Mouse (Mus musculus) forebrain, embryonic 13.5 days (tissue): ENCODE results near the gene Pbp2. TPM values are rescaled to one million over a fixed set of nuclear protein-coding genes. Genes with fewer than 3 reads are reported as not detected.

Source experiments
- ATAC-seq: fragments of 200-750 bp; cut with Nextera tagmentation; 2 replicates; pipeline ENCODE4 v1.8.0; 2017
- H3K27ac ChIP-seq: fragments of 300-500 bp; sonication (generic); 2 replicates; pipeline ENCODE4 v1.5.1; 2015; ENCODE audit warnings: inconsistent platforms, mild to moderate bottlenecking, moderate library complexity
- H3K27me3 ChIP-seq: fragments of 300-500 bp; sonication (generic); 2 replicates; pipeline ENCODE4 v1.6.1; 2015; ENCODE audit warnings: mild to moderate bottlenecking, inconsistent platforms
- H3K36me3 ChIP-seq: fragments of 300-500 bp; sonication (generic); 2 replicates; pipeline ENCODE4 v1.6.1; 2015; ENCODE audit warnings: mild to moderate bottlenecking, inconsistent platforms; ENCODE audit not compliant: poor library complexity, severe bottlenecking
- H3K4me1 ChIP-seq: fragments of 300-500 bp; sonication (generic); 2 replicates; pipeline ENCODE4 v1.6.1; 2015; ENCODE audit warnings: inconsistent platforms
- H3K4me2 ChIP-seq: fragments of 300-500 bp; sonication (generic); 2 replicates; pipeline ENCODE4 v1.6.1; 2015; ENCODE audit warnings: inconsistent platforms, mild to moderate bottlenecking, moderate library complexity
- H3K4me3 ChIP-seq: fragments of 300-500 bp; sonication (generic); 2 replicates; pipeline ENCODE4 v1.5.1; 2015; ENCODE audit warnings: mild to moderate bottlenecking, inconsistent platforms
- H3K9ac ChIP-seq: fragments of 300-500 bp; sonication (generic); 2 replicates; pipeline ENCODE4 v1.6.1; 2015; ENCODE audit warnings: mild to moderate bottlenecking, inconsistent platforms
- H3K9me3 ChIP-seq: fragments of 300-500 bp; sonication (generic); replicated peaks from 2 replicates; pipeline ENCODE4 v1.6.1; 2016; ENCODE audit warnings: inconsistent platforms
- WGBS: fragments of 180-500 bp; shearing (Covaris S2); methylation state at CpG from one replicate; pipeline ENCODE4 v1.1.7; 2015; 5-methylcytosine and 5-hydroxymethylcytosine counted together
- polyA plus RNA-seq: library from polyadenylated mRNA; unstranded; fragments of >200 nt; fragmentation: Nextera tagmentation; extraction: Ambion mirVana; gene quantifications from 2 replicates; pipeline ENCODE4 v1.2.1, GENCODE M21; 2015

The Pbp2 gene
- polyA plus RNA-seq, 1 experiment from 2014 or later: not detected

DNA sequence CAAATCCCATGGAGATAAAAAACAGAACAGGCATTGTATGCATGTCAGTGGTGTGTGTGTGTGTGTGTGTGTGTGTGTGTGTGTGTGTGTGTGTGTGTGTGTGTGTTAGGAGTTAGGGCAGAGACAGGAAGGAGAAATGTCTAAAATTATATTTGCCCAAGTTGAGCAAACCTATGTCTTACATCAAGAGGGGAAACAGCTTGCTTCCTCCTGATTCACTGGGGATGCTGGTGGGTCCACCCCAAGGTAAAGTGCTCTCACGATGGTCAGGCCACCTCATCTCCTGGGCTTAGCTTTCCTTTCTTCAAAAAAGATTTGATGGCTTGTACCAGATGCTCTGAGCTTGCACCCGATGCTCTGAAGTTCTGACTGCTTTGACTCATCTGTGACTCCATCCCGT lies 13.9 kb upstream of the Pbp2 start:
- H3K4me1 ChIP-seq: peaks cover 7% of the 10 kb centered on the region
- no peak overlapping the region for H3K9ac ChIP-seq
- no peaks in the 10 kb centered on the region for H3K36me3 ChIP-seq
- no peaks in the 10 kb centered on the region for H3K27me3 ChIP-seq
- ATAC-seq: no peak
- H3K4me2 ChIP-seq: no peak overlapping the region
- no peaks in the 10 kb centered on the region for H3K9me3 ChIP-seq
- 87% methylated on average over 3 of the region's 3 CpGs for WGBS
- H3K27ac ChIP-seq: no peak overlapping the region
- H3K4me3 ChIP-seq: no peak overlapping the region

DNA sequence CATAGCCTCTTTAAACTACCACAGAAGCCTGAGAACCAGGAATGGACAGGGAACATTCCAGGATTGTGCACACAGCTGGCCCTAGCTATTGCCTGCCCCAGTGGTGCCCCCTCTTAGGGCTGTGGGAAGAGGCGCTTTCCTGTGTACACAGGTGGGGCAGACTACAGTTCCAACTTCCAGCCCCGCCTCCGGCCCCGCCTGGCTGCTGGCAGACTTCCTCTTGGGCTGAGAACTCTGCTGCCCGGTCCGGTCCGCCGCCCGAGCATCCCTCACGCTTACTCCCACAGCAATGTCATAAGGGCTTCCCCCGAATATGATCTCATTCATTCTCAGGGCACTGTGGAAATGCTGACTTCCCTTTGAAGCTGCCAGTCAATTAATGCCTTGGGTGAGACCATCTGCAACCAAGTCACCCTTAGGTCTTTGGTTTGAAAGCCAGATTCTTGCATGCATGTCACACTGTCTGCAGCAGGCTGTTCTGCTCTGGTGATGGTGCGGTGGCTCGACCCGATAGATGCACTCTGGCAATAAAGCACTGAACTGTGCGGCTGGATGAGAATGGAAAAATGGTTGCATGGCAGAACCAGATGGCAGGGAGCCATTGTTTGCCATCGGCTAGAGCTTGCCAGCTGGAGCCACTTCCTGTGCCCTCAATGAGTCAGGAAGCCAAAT lies 13.2 kb upstream of the Pbp2 start:
- H3K4me3 ChIP-seq: no peak overlapping the region
- H3K36me3 ChIP-seq: no peaks in the 10 kb centered on the region
- no peaks in the 10 kb centered on the region for H3K27me3 ChIP-seq
- no peak overlapping the region for H3K4me2 ChIP-seq
- no peak overlapping the region for H3K27ac ChIP-seq
- H3K4me1 ChIP-seq: peaks cover 7% of the 10 kb centered on the region
- no peak overlapping the region for H3K9ac ChIP-seq
- no peaks in the 10 kb centered on the region for H3K9me3 ChIP-seq
- WGBS: 63% methylated on average over 16 of the region's 16 CpGs
- peak; percentile 50 for ATAC-seq

DNA sequence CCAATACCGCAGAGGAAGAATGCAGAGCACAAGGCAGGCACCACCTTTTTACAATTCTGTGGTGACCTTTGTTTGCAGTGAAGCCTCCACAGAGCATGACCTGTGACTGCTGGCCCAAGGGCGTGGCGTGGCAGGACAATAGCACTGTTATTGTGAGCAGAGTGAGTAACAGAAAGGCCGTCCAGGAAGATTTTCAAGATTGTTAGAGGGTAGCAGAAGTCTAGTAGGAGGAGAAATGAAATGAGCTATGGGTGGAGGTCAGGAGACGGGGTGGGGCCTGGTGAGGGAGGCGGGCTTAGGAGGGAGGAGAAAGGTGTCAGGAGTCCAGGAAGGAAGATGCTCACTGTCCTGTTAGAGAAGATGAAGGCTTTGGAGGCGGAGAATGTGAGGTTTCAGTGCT lies 12.5 kb upstream of the Pbp2 start:
- no peak overlapping the region for H3K4me3 ChIP-seq
- no peaks in the 10 kb centered on the region for H3K36me3 ChIP-seq
- H3K4me2 ChIP-seq: no peak overlapping the region
- no peak overlapping the region for H3K27ac ChIP-seq
- H3K9me3 ChIP-seq: no peaks in the 10 kb centered on the region
- 70% methylated on average over 7 of the region's 7 CpGs for WGBS
- no peak overlapping the region for H3K9ac ChIP-seq
- H3K27me3 ChIP-seq: no peaks in the 10 kb centered on the region
- ATAC-seq: no peak
- peaks cover 7% of the 10 kb centered on the region for H3K4me1 ChIP-seq

DNA sequence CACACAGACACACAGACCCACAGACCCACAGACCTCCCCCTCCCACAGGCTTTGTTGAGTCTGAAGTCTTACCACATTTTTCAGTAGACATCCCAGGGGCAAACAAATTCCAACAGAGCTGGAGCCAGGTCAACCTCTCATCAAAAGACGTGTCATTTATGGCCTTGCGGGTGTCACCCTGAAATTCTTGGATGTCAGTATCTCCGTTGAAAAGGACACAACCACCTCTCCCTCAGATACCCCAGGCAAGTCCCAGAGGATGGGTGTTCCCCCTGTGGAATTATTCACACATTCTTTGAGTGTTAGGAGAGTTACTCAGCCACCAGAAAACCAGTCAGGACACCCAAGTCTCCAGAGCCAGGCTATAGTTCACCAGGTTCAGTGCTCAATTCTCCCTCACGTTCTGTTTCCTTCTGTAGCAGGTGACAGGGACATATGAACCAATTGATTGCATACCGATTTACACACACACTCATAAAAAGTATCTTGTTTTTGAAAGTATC lies 9.3 kb upstream of the Pbp2 start:
- Histone ChIP-seq H3K27ac (no peak overlapping the region), H3K4me1 (peaks cover 7% of the 10 kb centered on the region), H3K36me3 (no peaks in the 10 kb centered on the region), H3K9ac (no peak overlapping the region), H3K4me2 (no peak overlapping the region), H3K9me3 (no peaks in the 10 kb centered on the region), H3K4me3 (no peak overlapping the region), H3K27me3 (no peaks in the 10 kb centered on the region)
- ATAC-seq: no peak
- 88% methylated on average over 5 of the region's 5 CpGs for WGBS

DNA sequence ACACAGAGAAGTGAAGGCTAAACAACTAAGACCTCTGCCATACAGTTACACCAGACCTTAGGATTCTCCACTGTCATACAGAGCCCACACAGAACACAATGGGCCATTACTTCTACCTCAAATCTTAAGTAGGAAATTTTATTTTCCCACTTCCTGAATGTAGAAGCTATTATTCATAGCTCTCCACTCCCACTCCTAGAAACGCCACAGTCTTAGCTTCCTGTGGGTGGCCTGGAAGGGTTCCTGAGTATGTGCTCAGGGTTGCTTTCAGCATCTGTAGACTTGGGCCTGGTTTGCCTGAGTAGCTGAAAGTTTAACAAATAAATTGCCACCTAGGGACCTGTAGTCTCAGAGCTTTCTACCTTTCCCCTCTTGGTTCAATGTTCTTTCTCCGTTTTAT lies 5.9 kb upstream of the Pbp2 start:
- Histone ChIP-seq H3K4me1 (no peaks in the 10 kb centered on the region), H3K4me2 (no peak overlapping the region), H3K27ac (no peak overlapping the region), H3K4me3 (no peak overlapping the region), H3K27me3 (no peaks in the 10 kb centered on the region), H3K9me3 (no peaks in the 10 kb centered on the region), H3K9ac (no peak overlapping the region), H3K36me3 (no peaks in the 10 kb centered on the region)
- WGBS: 89% methylated on average over 2 of the region's 2 CpGs
- ATAC-seq: no peak

DNA sequence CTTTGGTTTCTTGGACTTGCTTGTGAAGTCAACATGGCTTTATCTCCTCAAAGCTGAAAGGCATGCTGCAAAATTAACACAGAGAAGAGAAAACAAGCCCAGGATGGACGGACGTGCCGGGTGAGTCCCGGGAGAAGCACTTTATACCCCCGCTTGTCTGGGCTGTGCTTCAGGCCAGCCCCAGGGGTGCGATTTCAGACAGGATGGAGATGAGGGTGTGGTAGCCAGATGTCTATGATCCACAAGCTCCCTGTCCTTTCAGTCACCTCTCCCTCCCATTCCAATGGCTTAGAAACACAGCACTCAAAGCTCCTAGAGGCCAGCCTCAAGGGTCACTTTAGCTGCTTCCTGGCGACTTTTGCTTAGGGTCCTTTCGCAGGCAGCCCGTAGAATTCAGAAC lies 3.8 kb upstream of the Pbp2 start:
- no peaks in the 10 kb centered on the region for H3K27me3 ChIP-seq
- ATAC-seq: no peak
- no peak overlapping the region for H3K4me2 ChIP-seq
- H3K4me3 ChIP-seq: no peak overlapping the region
- H3K9me3 ChIP-seq: no peaks in the 10 kb centered on the region
- no peaks in the 10 kb centered on the region for H3K36me3 ChIP-seq
- H3K9ac ChIP-seq: no peak overlapping the region
- WGBS: 87% methylated on average over 9 of the region's 9 CpGs
- no peaks in the 10 kb centered on the region for H3K4me1 ChIP-seq
- no peak overlapping the region for H3K27ac ChIP-seq

DNA sequence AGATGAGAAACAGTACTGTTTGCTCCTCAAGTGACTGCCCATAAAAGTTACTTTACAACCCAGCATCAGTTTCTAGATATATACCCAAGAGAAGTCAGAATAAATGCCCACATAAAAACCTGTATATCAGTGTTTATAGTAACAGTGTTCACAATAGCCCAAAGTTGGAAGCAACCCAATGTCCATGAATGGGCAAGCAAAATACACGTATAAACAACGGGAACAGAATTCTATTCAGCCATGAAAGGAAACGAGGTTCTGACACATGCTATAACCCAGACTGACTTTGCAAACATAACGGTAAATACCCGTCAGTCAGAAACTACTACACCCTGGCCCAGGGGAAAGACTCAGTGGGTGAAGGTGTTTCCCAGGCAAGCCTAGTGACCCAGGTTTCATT lies 1.8 kb upstream of the Pbp2 start:
- no peak for ATAC-seq
- Histone ChIP-seq H3K4me3 (no peak overlapping the region), H3K4me2 (no peak overlapping the region), H3K27me3 (no peaks in the 10 kb centered on the region), H3K36me3 (no peaks in the 10 kb centered on the region), H3K27ac (no peak overlapping the region), H3K9ac (no peak overlapping the region), H3K9me3 (no peaks in the 10 kb centered on the region), H3K4me1 (no peaks in the 10 kb centered on the region)
- 79% methylated on average over 5 of the region's 5 CpGs for WGBS

DNA sequence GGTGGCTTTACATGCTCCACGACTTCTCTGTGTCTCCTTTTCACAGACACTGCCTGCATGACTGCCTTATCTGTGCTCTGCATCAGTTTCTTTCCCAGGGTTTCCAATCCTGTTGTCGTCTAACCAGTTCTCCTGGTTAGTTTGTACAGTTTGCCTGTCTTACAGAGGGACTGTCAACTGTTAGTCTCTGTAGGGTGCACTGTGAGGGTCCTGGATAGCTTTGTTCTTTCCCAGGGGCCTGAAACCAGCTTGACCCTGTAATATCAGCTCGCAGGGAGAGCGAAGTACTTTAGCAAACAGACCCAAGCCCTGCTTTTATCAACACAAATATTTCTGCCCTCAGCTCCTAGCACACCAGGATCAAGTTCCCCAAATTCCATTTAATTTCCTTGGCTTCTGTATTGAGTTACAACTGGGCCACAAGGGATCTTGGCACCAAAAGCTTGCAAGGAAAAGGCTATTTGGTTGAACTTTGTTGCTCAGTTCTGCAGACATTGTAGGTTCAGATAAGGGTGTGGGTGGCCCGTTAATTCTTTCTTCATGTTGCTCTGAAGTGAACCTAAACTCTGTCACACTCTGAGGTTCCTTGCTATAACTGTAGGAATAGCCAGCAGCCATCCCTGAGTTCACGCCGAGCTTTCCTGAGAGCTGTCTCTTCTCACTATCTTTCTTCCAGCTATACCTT lies 5.5 kb downstream of the Pbp2 start:
- Histone ChIP-seq H3K27me3 (no peaks in the 10 kb centered on the region), H3K4me1 (no peaks in the 10 kb centered on the region), H3K9ac (no peak overlapping the region), H3K4me3 (no peak overlapping the region), H3K36me3 (no peaks in the 10 kb centered on the region), H3K4me2 (no peak overlapping the region), H3K27ac (no peak overlapping the region), H3K9me3 (no peaks in the 10 kb centered on the region)
- 84% methylated on average over 7 of the region's 7 CpGs for WGBS
- ATAC-seq: no peak

DNA sequence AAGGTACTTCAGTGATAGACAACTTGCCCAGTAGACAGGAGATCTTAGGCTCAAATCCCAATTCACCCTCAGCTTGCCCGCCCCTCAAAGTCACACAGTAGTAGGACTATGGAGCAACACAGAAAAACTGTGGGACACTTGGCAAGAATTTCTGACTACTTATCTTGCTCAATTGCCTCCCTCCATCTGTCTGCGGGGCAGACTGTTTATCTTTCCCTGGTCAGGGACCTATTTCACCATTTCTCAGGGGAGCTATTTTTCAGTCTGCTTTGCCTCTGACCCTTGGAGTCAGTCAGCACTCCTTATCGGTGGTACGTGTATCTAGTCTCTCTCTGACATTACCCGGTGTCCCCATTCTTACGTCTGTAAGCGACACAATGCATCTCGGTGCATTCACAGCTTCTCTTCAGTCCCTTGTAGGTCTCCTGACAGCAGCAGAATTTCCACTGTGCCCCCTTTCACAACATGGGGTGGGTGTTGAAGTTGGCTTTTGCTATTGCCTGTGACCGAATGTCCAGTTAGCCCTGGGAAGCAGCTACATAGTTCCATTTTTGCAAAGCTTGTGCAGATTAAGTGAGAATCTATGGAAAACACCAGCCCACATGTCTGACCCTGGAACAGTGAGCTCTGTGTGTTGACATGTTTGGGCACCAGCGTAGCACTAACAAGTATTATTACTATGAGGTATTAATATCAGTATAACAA lies 7.6 kb downstream of the Pbp2 start:
- H3K9ac ChIP-seq: no peak overlapping the region
- H3K9me3 ChIP-seq: no peaks in the 10 kb centered on the region
- 90% methylated on average over 10 of the region's 10 CpGs for whole genome bisulfite sequencing
- no peak overlapping the region for H3K4me2 ChIP-seq
- H3K36me3 ChIP-seq: no peaks in the 10 kb centered on the region
- no peak overlapping the region for H3K4me3 ChIP-seq
- H3K27ac ChIP-seq: no peak overlapping the region
- no peak for ATAC-seq
- no peaks in the 10 kb centered on the region for H3K27me3 ChIP-seq
- no peaks in the 10 kb centered on the region for H3K4me1 ChIP-seq

DNA sequence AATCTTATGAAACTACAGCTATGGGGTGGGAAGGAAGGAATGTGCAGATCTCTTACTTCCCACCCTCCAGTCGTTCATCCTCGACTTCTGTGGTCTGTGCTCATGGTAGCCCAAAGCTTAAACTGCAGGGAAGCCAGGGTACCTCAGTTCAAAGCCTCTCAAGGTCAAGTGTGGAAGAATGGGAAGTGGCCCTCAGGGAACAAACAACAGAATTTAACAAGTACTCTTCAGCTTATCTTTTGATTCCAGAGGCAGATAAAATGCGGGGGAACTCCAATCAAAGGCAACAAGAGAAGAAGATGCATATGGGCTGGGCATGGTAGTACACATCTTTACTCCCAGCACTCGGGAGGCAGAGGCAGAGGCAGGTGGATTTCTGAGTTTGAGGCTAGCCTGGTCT lies 9.7 kb downstream of the Pbp2 start:
- WGBS: 85% methylated on average over 4 of the region's 4 CpGs
- H3K36me3 ChIP-seq: no peaks in the 10 kb centered on the region
- no peak overlapping the region for H3K9ac ChIP-seq
- H3K4me3 ChIP-seq: no peak overlapping the region
- H3K27me3 ChIP-seq: no peaks in the 10 kb centered on the region
- H3K4me2 ChIP-seq: no peak overlapping the region
- H3K9me3 ChIP-seq: no peaks in the 10 kb centered on the region
- H3K27ac ChIP-seq: no peak overlapping the region
- ATAC-seq: no peak
- H3K4me1 ChIP-seq: no peaks in the 10 kb centered on the region

DNA sequence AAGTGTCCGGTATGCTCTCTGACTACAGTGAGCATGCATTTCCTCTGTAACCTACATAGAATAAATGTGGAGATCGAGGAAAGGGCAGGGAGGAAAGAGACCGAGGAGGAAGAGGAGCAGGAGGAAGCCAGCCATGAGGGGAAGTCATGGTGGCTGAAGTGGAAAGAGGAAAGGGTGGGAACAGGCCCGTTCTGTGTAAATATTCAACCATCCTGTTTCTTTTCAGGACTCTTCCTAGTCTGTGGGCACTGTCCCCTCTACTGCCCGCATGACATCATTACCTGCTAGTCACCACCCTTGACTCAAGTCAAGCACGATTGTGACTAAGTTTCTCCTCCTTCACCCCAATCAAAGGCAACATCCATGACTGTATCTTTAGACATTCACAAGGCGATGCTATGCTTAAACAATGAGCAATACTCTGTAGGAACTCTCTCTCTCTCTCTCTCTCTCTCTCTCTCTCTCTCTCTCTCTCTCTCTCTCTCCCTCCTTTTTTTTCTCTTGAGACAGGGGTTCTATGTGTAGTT lies 11.1 kb downstream of the Pbp2 start:
- ATAC-seq: no peak
- Histone ChIP-seq H3K4me3 (no peak overlapping the region), H3K36me3 (no peaks in the 10 kb centered on the region), H3K9me3 (no peaks in the 10 kb centered on the region), H3K9ac (no peak overlapping the region), H3K4me1 (no peaks in the 10 kb centered on the region), H3K27me3 (no peaks in the 10 kb centered on the region), H3K4me2 (no peak overlapping the region), H3K27ac (no peak overlapping the region)
- 86% methylated on average over 7 of the region's 7 CpGs for WGBS

DNA sequence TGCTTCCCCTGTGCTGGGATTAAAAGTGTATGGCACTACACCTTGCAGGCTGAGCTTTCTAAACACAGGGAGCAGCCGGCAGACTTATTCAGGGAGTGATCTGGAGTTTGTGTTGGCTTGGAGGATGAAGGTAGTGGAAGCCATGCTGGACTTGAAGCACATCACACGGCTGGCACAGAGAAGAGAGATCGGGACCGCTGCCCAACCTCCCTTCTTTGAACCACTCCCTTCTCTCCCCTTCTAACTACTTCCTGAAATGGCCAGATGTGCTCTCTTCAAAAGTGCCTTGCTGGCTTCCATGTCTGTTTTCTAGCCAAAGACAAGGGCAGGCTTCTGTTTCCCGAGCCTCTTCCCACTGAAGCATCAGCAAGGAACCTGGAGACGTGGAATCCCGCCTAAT lies 12.6 kb downstream of the Pbp2 start:
- H3K27me3 ChIP-seq: no peaks in the 10 kb centered on the region

More for the DNA sequence above, 12.6 kb downstream of the Pbp2 start:
- H3K36me3 ChIP-seq: no peaks in the 10 kb centered on the region
- H3K4me2 ChIP-seq: no peak overlapping the region
- WGBS: 90% methylated on average over 7 of the region's 7 CpGs
- H3K4me1 ChIP-seq: no peaks in the 10 kb centered on the region
- ATAC-seq: no peak
- no peak overlapping the region for H3K4me3 ChIP-seq
- H3K9me3 ChIP-seq: no peaks in the 10 kb centered on the region
- H3K9ac ChIP-seq: no peak overlapping the region
- H3K27ac ChIP-seq: no peak overlapping the region
